Mouse (Mus musculus) heart, embryonic 10.5 days (tissue): Measurements from ENCODE around the gene Tnnc2. TPM values are rescaled to one million over a fixed set of nuclear protein-coding genes. Genes with fewer than 3 reads are reported as not detected.

Source experiments
- DNase-seq: peaks from one replicate; pipeline ENCODE4 v3.0.0-alpha.2; 2017; ENCODE audit warnings: low spot score
- H3K27ac ChIP-seq: fragments of 300-500 bp; sonication (generic); 2 replicates; pipeline ENCODE4 v1.5.1; 2016; ENCODE audit warnings: mild to moderate bottlenecking
- H3K27me3 ChIP-seq: fragments of 300-500 bp; sonication (generic); 2 replicates; pipeline ENCODE4 v1.6.1; 2016; ENCODE audit warnings: mild to moderate bottlenecking; ENCODE audit not compliant: poor library complexity, insufficient read depth, severe bottlenecking
- H3K36me3 ChIP-seq: fragments of 300-500 bp; sonication (generic); 2 replicates; pipeline ENCODE4 v1.6.1; 2016; ENCODE audit warnings: mild to moderate bottlenecking, moderate library complexity
- H3K4me1 ChIP-seq: fragments of 300-500 bp; sonication (generic); 2 replicates; pipeline ENCODE4 v1.6.1; 2016; ENCODE audit warnings: mild to moderate bottlenecking
- H3K4me3 ChIP-seq: fragments of 300-500 bp; sonication (generic); 2 replicates; pipeline ENCODE4 v1.5.1; 2016; ENCODE audit warnings: mild to moderate bottlenecking, moderate library complexity
- H3K9me3 ChIP-seq: fragments of 300-500 bp; sonication (generic); 2 replicates; pipeline ENCODE4 v1.6.1; 2016; ENCODE audit warnings: mild to moderate bottlenecking, moderate library complexity
- WGBS: fragments of 180-500 bp; shearing (Covaris S2); methylation state at CpG from one replicate; pipeline ENCODE4 v1.1.7; 2016; 5-methylcytosine and 5-hydroxymethylcytosine counted together
- polyA plus RNA-seq: library from polyadenylated mRNA; unstranded; fragments of >200 nt; fragmentation: Nextera tagmentation; extraction: Ambion mirVana; gene quantifications from 2 replicates; pipeline ENCODE4 v1.2.1, GENCODE M21; 2016

Gene Tnnc2
- 0.67 TPM in 1 of 2 replicates, not detected in the other for polyA plus RNA-seq

GRCm38 (mm10) chr2:164779481-164780086, at the start of gene Tnnc2:
Gene Tnnc2 (minus strand): TSS chr2:164779967.
- Histone ChIP-seq H3K4me3 (no peak within 1 kb of the TSS), H3K27me3 (peaks cover 22% of the 10 kb centered on the region), H3K9me3 (no peaks in the 10 kb centered on the region), H3K4me1 (peaks cover under 1% of the 10 kb centered on the region), H3K36me3 (no peaks in the 10 kb centered on the region), H3K27ac (no peak within 1 kb of the TSS)
- DNase-seq, result peak; percentile 60
- 63% methylated on average over 8 of the region's 8 CpGs for WGBS

- Histone ChIP-seq H3K27ac (no peak overlapping the region), H3K4me1 (peaks cover 19% of the 10 kb centered on the region), H3K27me3 (no peaks in the 10 kb centered on the region), H3K4me3 (no peak overlapping the region), H3K36me3 (peaks cover 45% of the 10 kb centered on the region), H3K9me3 (no peaks in the 10 kb centered on the region)
- 95% methylated on average over 1 of the region's 1 CpGs for WGBS
- DNase-seq, result no peak
Measured at GRCm38 (mm10) chr2:164829090-164829489, 49.3 kb upstream of the Tnnc2 start.

DNA sequence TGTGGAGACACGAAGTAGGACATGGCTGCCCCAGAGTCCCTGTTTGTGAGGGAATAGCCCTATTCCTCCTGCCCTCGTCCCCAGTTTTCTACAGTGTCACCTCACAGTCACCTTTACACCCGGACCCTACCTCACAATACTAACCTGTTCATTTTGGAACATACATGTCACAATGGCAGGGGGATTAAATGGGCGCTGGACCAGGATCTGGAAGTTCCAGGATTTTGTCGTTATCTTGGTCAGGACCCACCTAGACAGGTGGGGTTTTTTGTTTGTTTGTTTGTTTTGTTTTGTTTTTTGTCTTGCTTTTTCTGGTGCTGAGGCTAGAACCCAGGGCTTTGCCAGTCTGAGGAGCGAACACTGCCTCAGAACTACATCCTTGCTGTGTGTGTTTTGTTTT, 48.7 kb upstream of the Tnnc2 start, which contains the start of gene Spata25:
Gene Spata25, minus strand, starts transcription at position 101 of the 400 bp plus-strand sequence.
- no peak within 1 kb of the TSS for H3K4me3 ChIP-seq
- peaks cover 18% of the 10 kb centered on the region for H3K4me1 ChIP-seq
- DNase-seq, result no peak
- H3K27ac ChIP-seq, result no peak within 1 kb of the TSS
- H3K9me3 ChIP-seq, result no peaks in the 10 kb centered on the region
- peaks cover 45% of the 10 kb centered on the region for H3K36me3 ChIP-seq
- WGBS, result 80% methylated on average over 6 of the region's 6 CpGs
- no peaks in the 10 kb centered on the region for H3K27me3 ChIP-seq

- Histone ChIP-seq H3K27me3 (no peaks in the 10 kb centered on the region), H3K27ac (no peak overlapping the region), H3K4me3 (no peak overlapping the region), H3K9me3 (no peaks in the 10 kb centered on the region), H3K36me3 (peaks cover 45% of the 10 kb centered on the region), H3K4me1 (peaks cover 16% of the 10 kb centered on the region)
- whole genome bisulfite sequencing, result 83% methylated on average over 15 of the region's 16 CpGs
- no peak for DNase-seq
Measured at GRCm38 (mm10) chr2:164827146-164827850, 47.5 kb upstream of the Tnnc2 start.

- Histone ChIP-seq H3K4me3 (no peak overlapping the region), H3K36me3 (peaks cover 55% of the 10 kb centered on the region), H3K27me3 (no peaks in the 10 kb centered on the region), H3K4me1 (peaks cover 11% of the 10 kb centered on the region), H3K27ac (no peak overlapping the region), H3K9me3 (no peaks in the 10 kb centered on the region)
- DNase-seq, result no peak
- 92% methylated on average over 17 of the region's 17 CpGs for WGBS
Measured at GRCm38 (mm10) chr2:164825521-164825920, 45.8 kb upstream of the Tnnc2 start.

DNA sequence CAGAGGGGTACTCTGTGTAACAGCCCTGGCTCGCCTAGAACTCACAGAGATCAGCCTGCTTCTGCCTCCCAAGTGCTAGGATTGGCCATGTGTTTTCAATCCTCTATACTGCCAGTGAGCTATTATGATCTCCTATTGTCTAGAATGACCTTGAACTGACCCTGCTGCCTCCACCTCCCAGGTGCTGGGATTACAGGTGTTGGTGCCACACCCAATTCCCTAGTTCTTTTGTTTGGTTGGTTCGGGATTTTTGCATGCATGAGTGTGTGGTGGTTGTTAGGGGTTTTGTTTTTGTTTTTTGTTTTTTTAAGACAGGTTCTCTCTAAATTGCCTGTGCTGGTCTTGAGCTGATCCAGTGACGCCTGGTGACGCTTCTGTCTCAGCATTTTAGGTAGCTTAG, 44.2 kb upstream of the Tnnc2 start:
- peaks cover 63% of the 10 kb centered on the region for H3K36me3 ChIP-seq
- H3K4me1 ChIP-seq, result peaks cover 10% of the 10 kb centered on the region; the same call in 1 of the 2 replicates
- H3K27ac ChIP-seq, result no peak overlapping the region
- 88% methylated on average over 4 of the region's 4 CpGs for WGBS
- no peak for DNase-seq
- H3K4me3 ChIP-seq, result no peak overlapping the region
- H3K9me3 ChIP-seq, result no peaks in the 10 kb centered on the region
- no peaks in the 10 kb centered on the region for H3K27me3 ChIP-seq

DNA sequence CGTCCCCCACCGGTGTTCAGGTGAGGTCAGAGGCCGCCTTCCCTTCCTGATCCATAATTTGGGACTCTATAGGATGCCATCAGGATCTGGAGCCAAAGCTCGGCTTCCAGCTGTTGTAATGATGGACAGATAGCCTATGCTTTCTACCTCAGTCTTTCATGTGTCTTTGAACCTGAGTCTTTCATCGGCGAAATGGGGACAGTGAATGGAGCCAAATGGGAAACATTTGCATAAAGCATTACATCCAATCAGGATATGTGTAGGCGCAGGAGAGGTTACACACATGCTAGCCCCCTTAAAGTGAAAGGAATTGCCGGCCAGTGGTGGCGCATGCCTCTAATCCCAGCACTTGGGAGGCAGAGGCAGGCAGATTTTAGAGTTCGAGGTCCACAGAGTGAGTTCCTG, 43.4 kb upstream of the Tnnc2 start:
- H3K27me3 ChIP-seq, result no peaks in the 10 kb centered on the region
- H3K9me3 ChIP-seq, result no peaks in the 10 kb centered on the region
- whole genome bisulfite sequencing, result 2% methylated on average over 10 of the region's 10 CpGs
- peak overlapping the region; percentile 90 for H3K27ac ChIP-seq
- H3K4me3 ChIP-seq, result peak overlapping the region; percentile 87
- peak; percentile 80 for DNase-seq
- peaks cover 10% of the 10 kb centered on the region; the same call in 1 of the 2 replicates for H3K4me1 ChIP-seq
- peaks cover 56% of the 10 kb centered on the region for H3K36me3 ChIP-seq

DNA sequence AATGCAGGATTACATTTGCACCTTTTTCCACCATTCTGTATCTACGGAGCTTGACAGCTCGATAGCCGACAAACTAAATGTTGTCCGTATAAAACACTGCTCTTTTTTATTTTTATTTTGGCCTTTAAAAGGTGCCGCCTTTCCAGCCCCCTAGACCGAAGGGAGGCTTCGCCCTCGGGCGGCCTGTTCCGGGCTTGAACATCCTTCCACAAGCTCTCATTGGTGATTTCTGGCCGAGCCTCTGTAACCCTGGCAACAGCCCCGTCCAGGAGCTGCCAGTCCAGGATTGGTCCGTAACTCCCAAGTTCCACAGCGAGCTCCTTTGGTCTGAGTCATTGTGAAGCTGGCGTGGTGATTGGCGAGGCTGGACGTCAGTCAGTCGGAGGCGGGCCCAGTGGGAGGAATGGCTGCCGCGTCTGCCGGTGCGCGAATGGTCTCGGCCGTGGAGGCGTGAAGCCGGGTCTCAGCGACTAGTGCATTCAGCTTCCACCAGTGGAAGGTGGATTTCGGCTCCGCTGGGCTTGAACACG, 42.9 kb upstream of the Tnnc2 start, which contains the start of gene Zswim1:
Gene Zswim1, plus strand, starts transcription at position 51 of the 530 bp plus-strand sequence.
- whole genome bisulfite sequencing, result 1% methylated on average over 32 of the region's 32 CpGs
- H3K4me3 ChIP-seq, result peak within 1 kb of the TSS; percentile 87
- H3K27ac ChIP-seq, result peak within 1 kb of the TSS; percentile 90
- H3K9me3 ChIP-seq, result no peaks in the 10 kb centered on the region
- no peaks in the 10 kb centered on the region for H3K27me3 ChIP-seq
- peak; percentile 100 for DNase-seq
- peaks cover 51% of the 10 kb centered on the region for H3K36me3 ChIP-seq
- peaks cover 12% of the 10 kb centered on the region for H3K4me1 ChIP-seq

GRCm38 (mm10) chr2:164821060-164821459, 41.3 kb upstream of the Tnnc2 start:
- Histone ChIP-seq H3K27me3 (no peaks in the 10 kb centered on the region), H3K4me1 (peaks cover 22% of the 10 kb centered on the region), H3K4me3 (no peak overlapping the region), H3K36me3 (peaks cover 35% of the 10 kb centered on the region), H3K9me3 (no peaks in the 10 kb centered on the region), H3K27ac (no peak overlapping the region)
- DNase-seq, result no peak
- WGBS, result 84% methylated on average over 6 of the region's 6 CpGs

GRCm38 (mm10) chr2:164817703-164818102, 37.9 kb upstream of the Tnnc2 start:
- Histone ChIP-seq H3K4me1 (peaks cover 27% of the 10 kb centered on the region), H3K9me3 (no peaks in the 10 kb centered on the region), H3K27me3 (no peaks in the 10 kb centered on the region), H3K36me3 (peaks cover 28% of the 10 kb centered on the region), H3K27ac (peak overlapping the region; percentile 52), H3K4me3 (no peak overlapping the region)
- no peak for DNase-seq
- 60% methylated on average over 5 of the region's 5 CpGs for WGBS

DNA sequence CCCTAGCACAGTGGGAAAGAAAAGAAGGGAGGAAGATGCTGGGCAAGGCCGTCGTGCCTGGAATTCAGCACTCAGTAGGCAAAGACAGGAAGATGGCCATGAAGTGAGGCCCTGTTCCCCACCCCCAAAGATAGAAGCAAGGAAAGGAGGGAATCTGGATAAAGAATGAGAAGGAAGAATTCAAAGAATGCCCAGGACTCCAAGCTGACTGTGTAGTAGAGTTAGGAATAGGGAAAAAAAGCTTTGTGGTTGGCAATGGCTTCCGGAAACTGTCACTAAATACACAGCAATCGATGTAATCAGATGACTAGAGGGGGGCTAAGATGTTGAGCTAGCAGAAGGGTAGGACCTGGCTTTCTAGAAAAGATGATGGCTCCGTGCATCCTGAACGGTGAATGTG, 37.4 kb upstream of the Tnnc2 start:
- WGBS, result 67% methylated on average over 6 of the region's 6 CpGs
- H3K27ac ChIP-seq, result peak overlapping the region; percentile 52
- peaks cover 22% of the 10 kb centered on the region for H3K4me1 ChIP-seq

GRCm38 (mm10) chr2:164815821-164816220, 36.1 kb upstream of the Tnnc2 start:
- Histone ChIP-seq H3K27me3 (no peaks in the 10 kb centered on the region), H3K9me3 (no peaks in the 10 kb centered on the region), H3K4me3 (no peak overlapping the region), H3K36me3 (peaks cover 21% of the 10 kb centered on the region), H3K4me1 (peaks cover 21% of the 10 kb centered on the region), H3K27ac (peak overlapping the region; percentile 29; the same call in 1 of the 2 replicates)
- no peak for DNase-seq
- WGBS, result 69% methylated on average over 8 of the region's 8 CpGs

More for the DNA sequence above, 37.4 kb upstream of the Tnnc2 start:
- Histone ChIP-seq H3K36me3 (peaks cover 28% of the 10 kb centered on the region), H3K4me3 (no peak overlapping the region), H3K27me3 (no peaks in the 10 kb centered on the region), H3K9me3 (no peaks in the 10 kb centered on the region)
- DNase-seq, result no peak

DNA sequence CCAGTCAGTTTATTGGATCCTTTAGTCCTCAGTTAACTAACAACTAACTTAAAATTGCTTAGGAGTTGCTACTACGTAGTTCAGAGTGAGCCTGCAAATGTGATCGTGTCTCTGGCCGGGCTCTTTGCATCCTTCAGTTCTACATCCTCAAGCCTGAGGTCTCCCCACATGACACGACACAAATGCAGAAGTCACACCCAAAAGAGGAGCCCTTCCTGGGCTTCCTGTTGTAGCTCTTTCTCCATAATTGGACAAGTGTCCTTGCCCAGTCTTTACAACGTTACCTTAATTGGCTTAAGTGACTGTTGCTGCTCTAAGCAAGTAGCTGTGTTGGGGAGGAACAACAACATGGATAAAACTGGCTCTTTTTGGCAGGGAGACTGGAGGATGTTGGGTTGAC, 35.6 kb upstream of the Tnnc2 start:
- Histone ChIP-seq H3K27me3 (no peaks in the 10 kb centered on the region), H3K4me1 (peaks cover 21% of the 10 kb centered on the region), H3K4me3 (no peak overlapping the region), H3K27ac (peak overlapping the region; percentile 29; the same call in 1 of the 2 replicates), H3K36me3 (peaks cover 16% of the 10 kb centered on the region), H3K9me3 (no peaks in the 10 kb centered on the region)
- 73% methylated on average over 5 of the region's 5 CpGs for WGBS
- no peak for DNase-seq
